Mouse (Mus musculus) macrophage (primary cell): ENCODE results near the gene Sh3bp2. TPM values are rescaled to one million over a fixed set of nuclear protein-coding genes. Genes with fewer than 3 reads are reported as not detected.

ENCODE experiments used
- H3K27ac ChIP-seq: fragments of 350-480 bp; formaldehyde crosslinking; 2 replicates; pipeline ENCODE4 v1.9.0; 2021
- H3K36me3 ChIP-seq: fragments of 350-480 bp; formaldehyde crosslinking; 2 replicates; pipeline ENCODE4 v1.9.0; 2021; ENCODE audit errors: inconsistent target
- H3K4me3 ChIP-seq: fragments of 350-480 bp; formaldehyde crosslinking; 2 replicates; pipeline ENCODE4 v1.9.0; 2021; ENCODE audit errors: inconsistent target
- H3K79me2 ChIP-seq: fragments of 350-480 bp; formaldehyde crosslinking; 2 replicates; pipeline ENCODE4 v1.9.0; 2021; ENCODE audit errors: inconsistent target
- WGBS: methylation state at CpG from one replicate; pipeline ENCODE4 v1.1.7; 2026; ENCODE audit warnings: inconsistent platforms; ENCODE audit not compliant: missing documents; 5-methylcytosine and 5-hydroxymethylcytosine counted together
- polyA plus RNA-seq: library from polyadenylated mRNA; stranded (reverse); fragments of 250-400 nt; gene quantifications from 3 replicates; pipeline ENCODE4 v1.2.4, GENCODE M21; 2018; ENCODE audit warnings: inconsistent platforms
- total RNA-seq, 78 experiments: library from RNA; depleted of rRNA; stranded (reverse); fragments of 250-400 nt; gene quantifications; 1 replicate in 9 of 78; 2 replicates in 24 of 78; 3 replicates in 43 of 78; 4 replicates in 2 of 78; pipeline ENCODE4 v1.2.4; 2018; ENCODE audit warnings: inconsistent platforms in 56 of 78

Gene Sh3bp2
- 100 to 1,000 TPM; 175 to 607 (median 366) TPM for total RNA-seq (2018; cell fraction: chromatin; rRNA removed)
- 100 to 1,000 TPM in 18 of 26 experiments, 10 to 100 TPM in 8; 68.6 to 194 (median 120) TPM for total RNA-seq (2018; cell fraction: cytosol; rRNA removed)
- total RNA-seq (2018; cell fraction: nucleus; rRNA removed), result 100 to 1,000 TPM; 130 to 352 (median 231) TPM
- 112 to 135 TPM (median 116 TPM) in 3 replicates for polyA plus RNA-seq

DNA sequence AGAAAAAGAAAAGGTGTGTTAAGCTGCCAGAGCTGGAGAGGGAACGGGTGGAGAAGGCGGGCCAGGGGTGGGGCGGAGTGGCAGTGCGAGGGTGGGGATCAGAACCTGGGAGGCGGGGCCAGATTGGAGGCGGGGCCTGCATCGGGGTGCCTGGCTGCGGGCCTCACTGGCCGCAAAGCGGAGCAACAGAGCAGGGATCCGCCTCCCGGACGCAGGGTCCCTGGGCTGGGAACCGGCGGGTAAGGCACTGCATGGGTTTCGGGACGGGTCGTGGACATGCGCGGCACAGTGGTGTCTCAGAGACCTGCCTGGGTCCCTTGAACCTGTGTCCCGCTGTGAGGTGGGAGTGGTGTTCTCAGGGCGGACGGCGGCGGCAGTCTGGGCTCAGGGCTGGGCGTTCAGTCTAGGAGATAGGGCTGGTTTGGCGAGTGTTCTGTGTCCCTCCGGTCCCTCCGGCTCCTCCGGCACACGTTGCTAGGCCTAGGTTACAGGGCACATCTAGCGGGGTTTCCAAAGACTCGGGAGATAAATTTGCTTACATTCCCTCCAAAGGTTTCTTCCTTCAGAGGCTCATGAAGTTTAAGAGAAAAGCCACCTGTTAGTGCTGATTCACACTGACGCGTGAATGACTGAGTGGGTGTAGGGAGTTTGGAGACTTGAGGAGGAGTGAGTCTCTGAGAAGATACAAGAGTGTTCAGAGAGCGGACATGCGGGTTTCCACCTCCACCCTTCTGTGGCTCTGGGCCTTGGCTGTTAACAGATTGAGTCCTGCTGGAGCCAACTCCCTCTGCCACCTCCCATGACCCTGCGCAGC, at the start of gene Sh3bp2:
Gene Sh3bp2 (plus strand): TSS at position 176 of the 814 bp plus-strand sequence.
- peak within 1 kb of the TSS; percentile 100 for H3K27ac ChIP-seq
- no peaks in the 10 kb centered on the region; the same call in 1 of the 2 replicates for H3K36me3 ChIP-seq
- peak within 1 kb of the TSS; percentile 88 for H3K4me3 ChIP-seq
- H3K79me2 ChIP-seq, result peaks cover 53% of the 10 kb centered on the region
- whole genome bisulfite sequencing, result 5% methylated on average over 38 of the region's 38 CpGs

DNA sequence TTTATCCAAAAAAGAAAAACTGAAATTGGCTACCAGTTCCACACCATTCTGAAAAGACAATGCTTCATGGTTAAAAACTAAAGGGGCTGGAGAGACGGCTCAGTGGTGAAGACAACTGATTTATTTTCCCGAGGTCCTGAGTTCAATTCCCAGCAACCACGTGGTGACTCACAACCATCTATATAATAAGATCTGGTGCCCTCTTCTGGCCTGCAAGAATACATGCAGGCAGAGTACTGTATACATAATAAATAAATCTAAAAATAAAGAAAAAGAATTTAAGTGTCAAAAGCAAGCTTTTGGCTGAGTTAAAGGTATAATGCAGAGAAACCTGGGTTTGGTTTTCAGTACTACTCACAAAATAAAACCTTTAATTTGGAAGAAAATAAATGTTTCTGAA, 44.7 kb upstream of the Sh3bp2 start:
- peaks cover 61% of the 10 kb centered on the region for H3K36me3 ChIP-seq

DNA sequence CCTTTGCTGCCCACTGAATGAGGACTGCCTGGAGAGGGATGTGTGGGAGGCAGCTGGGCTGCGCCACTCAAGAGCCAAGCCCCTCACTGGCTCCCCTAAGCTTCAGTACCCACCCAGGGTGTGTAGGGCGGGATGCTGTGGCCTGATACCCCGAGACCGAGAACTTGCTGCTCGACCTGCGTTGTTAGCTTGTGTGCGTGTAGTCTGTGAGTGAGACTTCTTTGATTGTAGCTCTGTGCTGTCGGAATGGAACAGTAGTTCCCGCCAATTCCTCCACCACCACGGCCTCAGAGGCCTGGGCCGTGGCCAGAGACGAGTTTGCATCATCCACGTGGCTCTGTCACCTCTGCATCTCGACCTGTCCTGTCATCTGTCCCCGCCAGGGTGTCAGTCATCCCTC, 39.9 kb upstream of the Sh3bp2 start:
- WGBS, result 91% methylated on average over 15 of the region's 15 CpGs
- no peak overlapping the region for H3K27ac ChIP-seq
- H3K79me2 ChIP-seq, result no peaks in the 10 kb centered on the region
- H3K36me3 ChIP-seq, result peaks cover 23% of the 10 kb centered on the region
- no peak overlapping the region for H3K4me3 ChIP-seq

More for the DNA sequence above, 44.7 kb upstream of the Sh3bp2 start:
- no peak overlapping the region for H3K4me3 ChIP-seq
- WGBS, result 88% methylated on average over 3 of the region's 3 CpGs
- H3K79me2 ChIP-seq, result no peaks in the 10 kb centered on the region
- no peak overlapping the region for H3K27ac ChIP-seq

DNA sequence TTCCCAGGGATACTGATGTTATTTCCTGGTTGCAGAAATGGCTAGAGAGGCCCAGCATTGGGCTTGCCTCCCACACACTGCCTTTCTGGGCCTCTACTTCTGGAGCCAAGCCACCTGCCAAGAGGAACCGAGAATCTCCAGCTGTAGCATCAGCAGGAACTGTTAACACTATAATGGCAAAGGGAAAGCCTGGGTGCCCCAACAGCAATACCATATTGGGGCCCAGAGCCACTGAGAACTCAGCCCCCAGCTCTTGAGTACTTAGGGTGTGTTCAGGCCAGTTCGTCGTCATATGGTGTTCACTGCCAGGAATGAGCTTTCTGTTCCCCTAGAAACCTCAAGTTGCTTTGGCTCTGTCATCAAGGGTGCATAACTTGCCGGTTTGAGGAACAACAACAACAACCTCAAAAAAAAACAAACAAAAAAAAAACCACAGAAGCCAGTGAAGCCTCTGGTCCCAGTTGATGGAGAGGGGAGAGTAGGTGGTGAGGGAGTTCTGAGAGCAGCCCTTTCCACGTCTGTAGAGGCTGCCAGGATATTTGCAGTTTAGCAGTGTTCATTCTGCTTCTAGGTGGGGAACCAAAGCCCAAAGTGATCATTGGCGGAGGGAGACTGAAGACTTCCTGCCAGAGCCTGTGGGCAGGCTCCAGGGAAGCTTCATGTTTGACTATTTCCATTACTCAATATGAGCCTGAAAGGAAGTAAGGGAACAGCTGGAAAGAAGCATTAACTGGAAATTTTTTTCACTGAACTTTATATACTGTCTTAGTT, 38.1 kb upstream of the Sh3bp2 start:
- H3K4me3 ChIP-seq, result no peak overlapping the region
- H3K27ac ChIP-seq, result no peak overlapping the region
- WGBS, result 72% methylated on average over 6 of the region's 6 CpGs
- no peaks in the 10 kb centered on the region for H3K79me2 ChIP-seq
- H3K36me3 ChIP-seq, result peaks cover 10% of the 10 kb centered on the region; the same call in 1 of the 2 replicates

DNA sequence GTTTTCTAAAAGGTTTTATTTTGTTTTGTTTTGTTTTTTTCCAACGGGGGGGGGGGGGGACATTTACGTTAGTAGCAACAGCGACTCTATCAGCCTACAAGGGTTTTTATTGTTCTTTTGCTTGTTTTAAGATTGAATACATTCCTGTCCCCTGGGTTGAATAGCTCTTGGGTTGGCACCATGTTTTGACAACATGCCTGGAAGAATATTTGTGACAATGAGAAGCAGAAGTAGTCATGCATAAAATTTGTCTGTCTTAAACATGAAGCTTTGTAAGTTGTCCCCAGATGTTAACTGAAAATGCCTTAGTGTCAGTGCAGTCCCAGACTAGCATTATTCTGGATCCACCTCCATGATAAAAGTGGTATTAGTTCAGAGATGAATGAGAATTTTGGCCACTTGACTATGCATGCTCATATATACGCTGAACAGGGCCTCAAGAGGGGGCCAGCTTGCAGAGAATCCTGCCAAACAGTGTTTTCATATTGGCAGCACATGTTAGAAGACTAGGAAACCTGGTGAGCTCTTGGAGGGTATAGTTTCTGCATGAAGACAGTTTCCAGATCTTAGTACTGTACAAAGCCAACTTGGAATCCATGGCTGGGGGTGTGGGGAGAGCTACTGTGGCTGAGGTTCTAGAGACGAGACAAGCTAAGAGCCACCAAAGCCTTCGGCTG, 36.8 kb upstream of the Sh3bp2 start:
- no peak overlapping the region for H3K27ac ChIP-seq
- no peaks in the 10 kb centered on the region for H3K79me2 ChIP-seq
- H3K36me3 ChIP-seq, result peaks cover 6% of the 10 kb centered on the region; the same call in 1 of the 2 replicates
- 90% methylated on average over 6 of the region's 6 CpGs for WGBS
- H3K4me3 ChIP-seq, result no peak overlapping the region

DNA sequence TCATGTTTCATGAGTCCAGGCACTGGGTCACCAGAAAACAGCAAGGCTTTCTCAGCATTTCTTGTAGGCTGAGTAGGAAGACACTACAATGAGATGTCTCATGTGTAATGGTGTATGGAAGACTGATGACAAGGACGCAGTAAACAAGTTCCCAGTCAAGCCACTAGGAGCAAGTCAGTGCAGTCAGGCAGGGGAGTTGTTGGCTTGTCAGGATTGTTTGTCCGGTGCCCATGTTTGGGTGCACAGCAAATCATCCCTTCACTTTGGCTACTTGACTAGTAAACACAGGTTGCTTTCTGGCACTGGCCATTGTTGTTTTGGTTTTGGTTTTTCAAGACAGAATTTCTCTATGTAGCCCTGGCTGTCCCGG, 36.2 kb upstream of the Sh3bp2 start:
- WGBS, result 91% methylated on average over 3 of the region's 3 CpGs
- Histone ChIP-seq H3K79me2 (no peaks in the 10 kb centered on the region), H3K4me3 (no peak overlapping the region), H3K36me3 (peaks cover 6% of the 10 kb centered on the region; the same call in 1 of the 2 replicates), H3K27ac (no peak overlapping the region)

DNA sequence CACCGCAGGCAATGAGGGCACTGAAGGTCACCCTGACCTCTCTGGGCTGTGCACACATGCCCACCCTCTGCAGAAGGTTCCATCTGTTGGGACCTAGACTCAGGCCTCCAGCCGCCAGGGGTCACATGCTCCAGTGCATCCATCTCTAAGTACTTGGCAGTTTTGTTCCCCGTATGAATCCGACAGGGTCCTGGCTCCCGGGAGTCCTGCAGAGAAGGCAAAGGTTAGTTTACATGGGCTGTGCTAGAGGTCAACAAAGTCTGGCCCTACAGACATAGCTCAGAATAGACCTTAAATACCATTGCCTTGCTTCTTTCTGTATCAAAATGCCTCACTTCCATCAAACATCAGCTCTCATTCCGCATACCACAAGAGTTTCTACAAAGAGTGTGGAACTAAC, 28.9 kb upstream of the Sh3bp2 start:
- no peak overlapping the region for H3K4me3 ChIP-seq
- H3K79me2 ChIP-seq, result no peaks in the 10 kb centered on the region
- H3K36me3 ChIP-seq, result peaks cover 30% of the 10 kb centered on the region; the same call in 1 of the 2 replicates
- H3K27ac ChIP-seq, result no peak overlapping the region
- WGBS, result 95% methylated on average over 6 of the region's 6 CpGs

DNA sequence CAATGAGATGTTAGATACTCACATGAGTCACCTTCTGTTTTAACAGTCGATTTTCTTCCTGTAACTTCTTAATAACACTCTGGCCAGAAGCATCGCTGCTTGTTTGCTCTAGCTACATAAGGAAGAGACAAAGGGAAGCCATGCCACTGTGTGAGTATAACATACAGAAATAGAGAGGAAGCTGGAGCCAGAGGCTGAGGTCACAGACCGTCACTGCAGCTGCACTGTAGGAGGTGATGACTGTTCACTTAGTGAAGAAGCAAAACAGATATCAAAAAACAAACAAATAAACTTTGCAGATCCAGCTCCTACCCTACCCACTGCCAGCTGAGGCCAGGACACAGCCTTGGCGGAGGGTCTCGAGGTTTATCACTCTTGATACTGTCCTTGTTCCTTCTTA, 24.8 kb upstream of the Sh3bp2 start:
- Histone ChIP-seq H3K36me3 (peaks cover 48% of the 10 kb centered on the region; the same call in 1 of the 2 replicates), H3K79me2 (peaks cover 31% of the 10 kb centered on the region), H3K4me3 (no peak overlapping the region), H3K27ac (peak overlapping the region; percentile 56)
- 90% methylated on average over 4 of the region's 5 CpGs for WGBS

DNA sequence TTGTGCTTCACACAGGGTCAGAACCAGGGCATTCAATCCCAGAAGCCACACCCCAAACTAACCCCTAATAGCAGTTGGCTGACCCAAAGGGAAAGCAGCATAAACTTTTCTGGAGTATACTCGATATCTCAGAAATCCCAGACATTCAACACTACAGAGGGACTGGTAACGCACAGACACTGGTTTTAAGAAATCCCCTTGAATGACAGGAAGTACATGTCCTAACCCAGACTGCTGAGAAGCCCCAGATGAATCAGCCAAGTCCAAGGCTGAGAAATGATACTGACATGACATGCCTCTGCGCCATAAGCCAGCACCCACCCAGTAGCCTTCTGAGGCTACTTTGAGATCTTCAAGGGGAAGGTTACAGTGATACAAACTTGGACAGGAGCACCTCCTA, 24.1 kb upstream of the Sh3bp2 start:
- 90% methylated on average over 3 of the region's 3 CpGs for WGBS
- Histone ChIP-seq H3K36me3 (peaks cover 41% of the 10 kb centered on the region; the same call in 1 of the 2 replicates), H3K27ac (peak overlapping the region; percentile 56), H3K4me3 (no peak overlapping the region), H3K79me2 (peaks cover 38% of the 10 kb centered on the region)

DNA sequence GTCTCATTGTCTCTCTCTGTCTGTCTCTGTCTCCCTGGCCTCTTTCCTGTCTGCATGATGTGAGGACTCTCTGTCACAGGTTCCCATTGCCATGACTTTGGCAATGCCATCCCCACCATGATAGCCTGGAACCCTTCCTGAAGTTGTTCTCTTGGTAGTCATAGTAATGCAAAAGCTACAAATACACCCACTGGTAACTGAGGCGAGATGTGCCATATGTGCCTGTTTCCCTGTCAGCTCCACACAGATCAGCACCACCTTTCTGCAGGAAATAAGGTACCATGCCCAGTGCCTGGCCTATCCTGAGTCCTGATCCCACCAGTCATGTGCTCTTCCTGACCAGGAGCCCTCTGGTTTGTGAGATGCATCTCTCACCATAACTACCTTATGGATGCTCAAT, 23.2 kb upstream of the Sh3bp2 start:
- Histone ChIP-seq H3K79me2 (peaks cover 46% of the 10 kb centered on the region), H3K36me3 (peaks cover 33% of the 10 kb centered on the region; the same call in 1 of the 2 replicates), H3K27ac (0 out of 2 replicates have a peak overlapping the region, but pooled peaks have one; percentile 56), H3K4me3 (no peak overlapping the region)
- 91% methylated on average over 1 of the region's 1 CpGs for WGBS

DNA sequence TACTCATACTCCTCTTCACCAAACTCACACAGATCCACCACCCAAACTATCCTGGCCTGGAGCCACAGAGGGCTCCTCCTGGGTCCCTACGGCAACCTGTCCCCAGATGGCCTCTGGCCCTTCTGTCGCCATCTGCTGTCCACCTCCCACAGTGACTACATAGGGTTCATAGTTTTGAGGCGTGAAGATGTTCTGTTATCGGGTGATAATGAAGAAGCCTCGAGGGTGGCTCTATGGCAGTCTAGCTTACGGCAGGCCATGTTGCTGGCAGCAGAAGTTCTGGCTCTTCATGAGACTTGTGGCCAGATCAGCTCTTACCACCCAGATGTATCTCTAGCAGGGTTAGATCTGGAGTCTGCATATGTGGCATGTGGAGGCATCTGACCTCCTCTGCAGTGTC, 22.8 kb upstream of the Sh3bp2 start:
- Histone ChIP-seq H3K4me3 (no peak overlapping the region), H3K27ac (no peak overlapping the region), H3K79me2 (peaks cover 50% of the 10 kb centered on the region), H3K36me3 (peaks cover 31% of the 10 kb centered on the region; the same call in 1 of the 2 replicates)
- 95% methylated on average over 6 of the region's 6 CpGs for WGBS

DNA sequence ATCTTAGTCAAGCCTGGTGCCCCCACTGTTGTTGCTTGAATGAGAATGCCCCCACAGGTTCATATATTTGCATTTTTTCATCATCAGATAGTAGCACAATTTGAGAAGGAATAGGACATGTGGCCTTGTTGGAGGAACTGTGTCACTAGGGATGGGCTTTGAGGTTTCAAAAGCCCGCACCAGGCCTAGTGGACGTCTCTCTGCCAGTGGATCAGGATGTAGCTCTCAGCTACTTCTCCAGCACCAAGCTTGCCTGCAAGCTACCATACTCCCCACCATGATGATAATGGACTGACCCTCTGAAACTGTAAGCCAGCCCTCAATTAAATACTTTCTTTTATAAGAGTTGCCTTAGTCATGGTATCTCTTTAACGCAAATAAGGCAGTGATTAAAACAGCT, 13.2 kb upstream of the Sh3bp2 start:
- peaks cover 61% of the 10 kb centered on the region for H3K79me2 ChIP-seq
- H3K4me3 ChIP-seq, result peak overlapping the region; percentile 76; the same call in 1 of the 2 replicates
- H3K27ac ChIP-seq, result no peak overlapping the region
- no peaks in the 10 kb centered on the region; the same call in 1 of the 2 replicates for H3K36me3 ChIP-seq
- WGBS, result 79% methylated on average over 3 of the region's 3 CpGs

DNA sequence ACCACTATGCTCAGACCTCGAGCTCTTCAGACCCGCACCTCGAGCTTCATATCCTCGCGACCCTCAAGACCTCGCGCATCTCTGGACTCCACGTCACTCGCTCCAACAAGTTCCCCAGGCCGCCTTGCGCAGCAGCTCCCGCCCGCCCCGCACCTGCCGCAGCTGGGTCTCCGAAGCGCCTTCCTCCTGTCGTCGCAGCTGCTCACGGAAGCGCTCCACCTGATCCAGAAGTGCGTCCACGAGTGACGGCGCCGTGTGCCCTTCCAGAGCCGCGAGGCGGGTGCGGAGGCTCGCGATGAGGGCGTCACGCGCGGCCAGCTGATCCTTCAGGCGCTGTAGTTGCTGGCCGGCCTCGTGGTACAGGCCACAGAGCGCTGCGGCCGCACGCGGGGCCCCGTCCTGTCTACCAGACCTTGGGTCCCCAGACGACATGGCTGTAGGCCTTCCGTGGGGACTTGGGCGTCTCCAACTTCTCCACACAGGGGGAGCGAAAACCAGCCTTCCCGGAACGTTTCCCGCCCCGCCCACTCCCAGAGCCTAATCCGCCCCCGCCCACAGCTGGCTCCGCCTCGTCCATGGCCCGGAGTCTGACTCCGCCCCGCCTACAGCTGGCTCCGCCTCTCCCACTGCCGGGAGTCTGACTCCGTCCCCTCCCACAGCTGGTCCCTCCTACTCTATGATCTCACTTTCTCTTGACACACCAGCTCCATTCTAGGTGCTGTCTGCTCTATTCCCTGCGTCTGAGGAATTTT, 12.0 kb upstream of the Sh3bp2 start, which contains the start of gene Tnip2:
Gene Tnip2 (minus strand): TSS at position 526 of the 752 bp plus-strand sequence.
- under 1% methylated on average over 42 of the region's 64 CpGs for WGBS
- Histone ChIP-seq H3K79me2 (peaks cover 49% of the 10 kb centered on the region), H3K36me3 (no peaks in the 10 kb centered on the region; the same call in 1 of the 2 replicates), H3K27ac (peak within 1 kb of the TSS; percentile 67), H3K4me3 (peak within 1 kb of the TSS; percentile 76)
